Mouse (Mus musculus) CH12F3 (cell line): ENCODE results near the gene Ipmk.

Experiments
- in situ Hi-C: fragments of 300-500 bp; cut with MboI; formaldehyde crosslinking; loops from 2 replicates; pipeline ENCODE4 v1.14.3; 2020; ENCODE audit warnings: low sequenced_read_pairs

Gene Ipmk

DNA sequence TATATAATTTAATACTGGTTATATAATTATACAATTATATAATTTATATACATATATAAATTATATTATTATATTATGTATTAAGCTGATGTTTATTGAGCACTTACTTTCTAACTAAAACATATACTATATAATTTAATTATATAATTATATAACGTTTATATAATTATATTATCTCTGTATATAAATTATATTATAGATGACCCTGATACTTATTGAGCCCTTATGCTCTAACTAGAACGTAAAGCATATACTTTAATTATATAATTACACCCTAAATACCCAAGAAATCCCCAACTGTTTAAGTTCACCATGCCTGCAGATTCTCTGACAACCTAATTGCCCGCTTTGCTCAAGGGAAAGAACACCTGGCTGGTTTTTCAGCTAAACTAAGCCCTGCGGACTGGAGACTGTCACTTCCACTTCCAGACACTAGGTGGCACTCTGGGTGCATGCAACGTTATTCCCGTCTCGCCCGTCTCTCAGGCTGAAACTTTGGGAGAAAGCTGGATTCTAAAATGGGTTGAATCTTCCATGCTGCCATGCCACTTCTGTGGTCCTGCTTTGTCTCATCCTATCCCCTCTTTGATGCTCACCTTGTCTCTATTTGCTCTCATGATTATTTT is 132.2 kb downstream of the Ipmk start:
- in situ Hi-C loops: no loop called here
